Mouse (Mus musculus) lung, adult 2 months (tissue): ENCODE data around the gene Arid1b.

Source experiments
- CTCF ChIP-seq: fragments of 200-500 bp; IDR thresholded peaks from 2 replicates; pipeline ENCODE4 v1.5.1; 2011; ENCODE audit warnings: mild to moderate bottlenecking, low read length, control low read depth; ENCODE audit not compliant: insufficient read depth
- POLR2A ChIP-seq: fragments of 200-500 bp; IDR thresholded peaks from 2 replicates; pipeline ENCODE4 v1.6.1; 2011; ENCODE audit warnings: low read depth, mild to moderate bottlenecking, control low read depth, low read length, borderline replicate concordance; ENCODE audit errors: extremely low read depth

GRCm38 (mm10) chr17:4980151-4980550 lies 14.0 kb upstream of the Arid1b start:
- TF ChIP-seq POLR2A: no peak
- TF ChIP-seq CTCF: no peak
